Mouse (Mus musculus): ENCODE measurements around the gene Rtkn.

DNA sequence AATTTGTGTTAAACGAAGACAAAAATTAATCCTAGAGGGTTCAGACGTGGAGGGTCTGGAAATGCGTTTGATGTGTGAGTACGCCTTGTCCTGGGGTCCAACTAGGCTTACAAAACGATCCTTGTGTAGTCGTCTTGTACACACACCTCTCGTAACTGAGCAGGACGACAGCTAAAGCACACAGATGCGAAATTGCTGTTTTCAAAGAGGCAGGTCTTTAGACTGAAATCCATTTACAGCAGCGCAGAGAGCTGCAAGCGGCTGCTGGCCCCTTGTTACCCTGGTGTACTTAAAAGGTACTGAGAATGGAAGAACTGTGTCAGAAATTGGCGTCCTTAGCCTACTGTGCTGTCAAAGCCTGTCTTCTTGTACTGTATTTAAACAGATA, 31.0 kb downstream of the Rtkn start:
- TF ChIP-seq EP300 (IDR thresholded peaks at IDR 0.05; ENCODE audit: low read depth) (no peak), CTCF (IDR thresholded peaks at IDR 0.05; ENCODE audit: low read depth) (no peak)

Measured in heart, postnatal 0 days (tissue).